Mouse (Mus musculus): ENCODE measurements around the gene Tbc1d10a. TPM values are rescaled to one million over a fixed set of nuclear protein-coding genes. Genes with fewer than 3 reads are reported as not detected.

The Tbc1d10a gene
- 10 to 100 TPM; 29.2 to 32.7 TPM for total RNA-seq (2021)

DNA sequence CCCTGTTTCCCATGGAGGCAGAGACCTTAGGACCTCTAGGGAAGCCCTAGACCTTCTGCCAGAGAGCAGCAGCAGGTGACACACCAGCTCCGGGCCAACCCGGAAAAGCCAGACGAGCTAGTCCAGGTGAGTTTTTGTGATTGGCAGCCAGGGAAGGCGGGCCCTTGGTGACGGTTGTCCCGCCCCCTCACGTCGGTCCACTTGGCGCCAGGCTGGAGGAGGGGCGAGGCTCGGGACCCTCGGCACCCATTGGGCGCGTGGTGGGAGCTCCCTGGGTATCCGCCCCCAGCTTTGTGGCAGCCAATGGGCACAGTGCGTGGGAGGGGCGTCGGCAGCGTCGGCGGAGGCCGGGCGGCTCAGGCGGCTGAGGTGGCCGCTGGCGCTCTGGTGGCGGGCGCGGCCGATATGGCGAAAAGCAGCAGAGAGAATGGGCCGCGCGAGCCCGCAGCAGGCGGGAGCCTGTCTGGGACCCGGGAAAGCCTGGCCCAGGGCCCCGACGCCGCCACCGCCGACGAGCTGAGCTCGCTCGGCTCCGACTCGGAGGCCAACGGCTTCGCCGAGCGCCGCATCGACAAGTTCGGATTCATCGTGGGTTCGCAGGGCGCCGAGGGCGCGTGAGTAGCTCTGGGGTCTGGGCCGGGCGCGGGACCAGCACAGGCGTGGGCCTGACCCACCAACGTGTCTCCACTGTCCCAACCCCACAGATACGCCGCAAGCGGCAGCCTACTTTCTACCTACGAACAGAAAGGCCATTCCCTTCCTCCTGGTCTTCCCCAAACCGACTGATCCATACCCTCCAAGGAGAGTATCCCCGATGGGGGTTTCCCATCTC is at the start of gene Tbc1d10a:
Gene Tbc1d10a, plus strand, starts transcription at position 304 of the 832 bp plus-strand sequence.
- DNase-seq (ENCODE audit: extremely low spot score in 1 of 2, low spot score in 1 of 2), result peak; percentile 93 to 96

- no peak for DNase-seq (ENCODE audit: extremely low spot score in 1 of 2, low spot score in 1 of 2)
Observed at GRCm38 (mm10) chr11:4138964-4139363, 47.6 kb upstream of the Tbc1d10a start.

DNA sequence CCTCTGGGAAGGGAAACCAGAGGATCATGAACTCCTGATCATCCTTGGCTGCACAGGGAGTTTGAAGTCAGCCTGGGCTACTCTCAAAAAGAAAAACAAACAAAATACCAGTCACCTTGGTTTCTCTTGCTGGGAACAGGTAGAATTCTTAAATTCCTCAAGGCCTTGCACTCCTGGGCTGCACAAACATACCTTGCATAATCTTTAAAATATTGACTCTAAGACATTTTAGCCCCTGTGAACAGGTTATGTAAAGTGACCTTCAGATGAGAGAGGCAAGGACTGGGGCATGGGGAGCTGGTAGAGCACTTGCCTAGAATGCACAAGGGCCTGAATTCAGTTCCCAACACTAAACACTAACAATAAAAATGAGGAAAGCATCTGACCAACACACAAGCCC is 45.1 kb upstream of the Tbc1d10a start:
- DNase-seq (ENCODE audit: extremely low spot score in 1 of 2, low spot score in 1 of 2), result no peak

- DNase-seq (ENCODE audit: extremely low spot score in 1 of 2, low spot score in 1 of 2), result no peak
Observed at GRCm38 (mm10) chr11:4142352-4142751, 44.2 kb upstream of the Tbc1d10a start.

DNA sequence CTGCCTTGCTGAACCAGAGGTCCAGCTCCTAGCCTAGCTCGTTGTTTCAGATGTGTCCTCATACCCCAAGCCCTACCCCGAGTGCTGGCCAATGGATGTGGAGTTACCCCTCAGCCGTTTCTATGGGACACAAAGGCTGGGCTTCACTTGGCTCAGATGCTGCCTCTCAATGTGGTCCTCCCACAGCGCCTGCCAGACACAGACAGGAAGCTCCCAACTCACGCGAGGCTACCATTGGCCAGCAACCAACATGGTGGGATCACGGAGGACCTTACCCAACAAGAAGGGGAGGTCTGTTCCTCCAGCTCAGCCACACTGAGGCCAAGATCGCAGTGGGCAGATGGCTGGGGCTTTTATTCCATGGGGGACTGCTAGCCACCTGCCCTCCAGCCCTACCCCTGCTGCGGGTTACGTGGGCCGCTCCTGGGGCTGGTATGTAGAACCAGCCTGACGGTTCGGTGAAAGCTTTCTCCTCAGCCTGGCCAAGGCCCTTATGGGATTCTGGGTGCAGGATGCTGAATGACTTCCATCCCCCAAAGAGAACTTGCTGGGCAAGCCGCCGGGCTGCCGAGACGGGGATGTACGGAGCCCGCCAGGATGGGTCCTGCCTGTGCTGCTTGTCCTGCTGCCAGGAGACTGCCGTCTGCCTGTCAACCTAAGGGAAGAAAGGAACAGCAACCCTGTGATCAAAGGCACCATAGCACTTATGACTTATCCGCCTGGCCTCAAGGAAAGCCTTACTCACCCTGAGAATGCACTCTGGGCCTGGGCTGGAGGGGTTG is 43.1 kb upstream of the Tbc1d10a start:
- DNase-seq (ENCODE audit: extremely low spot score in 1 of 2, low spot score in 1 of 2), result no peak

GRCm38 (mm10) chr11:4146381-4146780 is 40.2 kb upstream of the Tbc1d10a start:
- no peak for DNase-seq (ENCODE audit: extremely low spot score in 1 of 2, low spot score in 1 of 2)

DNA sequence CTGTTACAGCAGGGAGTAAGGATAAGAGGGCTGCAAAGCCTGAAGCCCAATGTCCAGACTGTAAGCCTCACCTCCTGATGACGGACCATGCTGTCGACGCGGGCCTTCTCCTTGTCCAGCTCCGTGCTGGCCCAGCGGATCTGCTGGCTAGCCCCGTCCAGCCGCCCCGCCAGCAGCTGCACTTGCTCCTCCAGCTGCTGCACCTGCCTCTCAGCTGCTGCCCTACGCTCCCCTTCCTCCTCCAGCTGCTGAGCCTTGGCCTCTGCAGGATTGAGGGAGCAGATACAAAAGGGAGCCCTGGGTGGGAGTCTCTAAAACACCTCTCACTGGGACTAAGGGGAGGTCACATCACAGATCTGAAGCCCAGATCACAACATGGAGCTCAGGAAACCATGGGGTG is 39.5 kb upstream of the Tbc1d10a start:
- no peak for DNase-seq (ENCODE audit: extremely low spot score in 1 of 2, low spot score in 1 of 2)

- no peak for DNase-seq (ENCODE audit: extremely low spot score in 1 of 2, low spot score in 1 of 2)
Observed at GRCm38 (mm10) chr11:4148120-4148519, 38.5 kb upstream of the Tbc1d10a start.

DNA sequence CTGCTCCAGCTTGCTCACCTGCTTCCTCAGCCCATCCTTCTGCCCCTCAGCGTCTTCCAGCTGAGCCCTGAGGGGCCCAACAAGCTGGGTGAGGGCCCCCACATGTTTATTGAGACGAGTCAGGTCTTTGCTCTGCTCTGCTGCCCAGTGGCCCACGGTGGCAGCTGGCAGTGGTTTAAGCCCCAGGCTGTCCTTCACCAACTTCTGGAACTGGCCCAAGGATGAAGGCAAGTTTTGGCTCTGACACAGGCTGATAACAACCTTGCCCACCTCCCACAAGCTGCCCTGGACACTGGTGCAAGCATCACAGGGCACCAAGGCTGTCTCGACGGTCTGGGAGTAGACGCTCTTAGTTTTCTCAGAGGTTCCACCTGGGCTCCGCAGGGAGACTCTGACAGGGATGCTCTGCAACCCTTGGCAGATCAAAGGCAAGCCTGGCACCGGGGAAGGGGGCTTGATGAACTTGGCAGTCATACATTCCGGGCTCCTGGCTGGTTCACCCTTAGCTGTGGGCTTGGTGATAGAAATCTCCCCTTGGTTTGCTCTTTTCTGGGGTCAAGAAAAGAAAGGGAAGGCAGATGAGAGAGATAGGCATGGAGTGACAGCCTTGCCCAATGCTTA is 37.9 kb upstream of the Tbc1d10a start:
- no peak for DNase-seq (ENCODE audit: extremely low spot score in 1 of 2, low spot score in 1 of 2)

DNA sequence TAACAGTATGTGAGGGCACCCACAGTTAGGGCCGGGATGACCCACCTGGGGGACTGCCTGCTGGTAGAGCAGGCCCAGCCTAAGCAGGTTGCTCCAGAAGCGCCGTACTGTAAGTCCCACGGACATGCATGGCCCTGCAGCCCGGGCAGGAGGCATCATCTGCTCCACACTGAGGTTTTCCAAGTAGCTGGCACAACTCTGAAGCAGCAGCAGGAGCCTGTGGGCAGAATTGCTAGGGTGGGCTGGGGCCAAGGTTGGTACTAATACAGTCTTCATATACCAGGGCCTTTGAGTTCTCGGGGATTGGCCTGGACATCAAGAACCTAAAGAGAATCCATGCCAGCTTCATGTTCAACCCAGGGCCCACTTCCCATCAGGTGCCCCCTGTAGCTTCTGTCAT is 36.7 kb upstream of the Tbc1d10a start:
- DNase-seq (ENCODE audit: extremely low spot score in 1 of 2, low spot score in 1 of 2), result no peak

GRCm38 (mm10) chr11:4153694-4154093 is 32.9 kb upstream of the Tbc1d10a start:
- no peak for DNase-seq (ENCODE audit: extremely low spot score in 1 of 2, low spot score in 1 of 2)

DNA sequence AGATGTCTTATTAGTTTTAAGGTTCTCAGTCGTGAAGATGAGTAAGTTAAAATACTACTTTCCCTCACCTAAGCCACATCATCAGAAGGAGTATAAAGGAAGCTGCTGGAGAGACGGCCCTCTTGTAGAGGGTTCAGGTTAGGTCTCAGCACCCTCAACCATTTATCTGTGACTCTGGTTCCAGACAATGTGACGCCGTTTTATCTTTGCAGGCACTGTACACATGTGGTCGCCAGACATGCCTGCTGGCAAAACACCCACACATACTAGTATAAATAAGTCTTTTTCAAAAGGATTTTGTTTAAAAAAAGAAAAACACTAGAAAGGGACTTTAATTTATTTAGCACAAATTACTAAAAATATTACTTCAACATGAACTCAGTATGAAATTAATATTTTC is 30.9 kb upstream of the Tbc1d10a start:
- no peak for DNase-seq (ENCODE audit: extremely low spot score in 1 of 2, low spot score in 1 of 2)

DNA sequence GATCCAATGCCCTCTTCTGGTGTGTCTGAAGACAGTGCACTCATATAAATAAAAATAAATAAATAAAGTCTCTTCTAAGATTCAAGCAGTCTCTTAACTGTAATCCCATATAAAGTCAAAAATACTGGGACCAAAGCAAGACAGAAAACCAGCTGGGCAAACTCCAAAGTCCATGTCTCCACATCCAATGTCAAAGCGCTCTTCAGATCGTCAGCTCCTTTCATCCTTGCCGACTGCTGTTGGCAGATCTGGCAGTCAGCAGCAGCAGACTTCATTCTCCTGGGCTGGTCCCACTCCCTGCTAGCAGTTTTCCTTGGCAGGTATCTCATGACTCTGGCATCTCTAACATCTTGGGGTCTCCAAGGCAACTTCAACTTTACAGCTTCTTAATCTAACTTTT is 27.9 kb upstream of the Tbc1d10a start:
- DNase-seq (ENCODE audit: extremely low spot score in 1 of 2, low spot score in 1 of 2), result no peak

- DNase-seq (ENCODE audit: extremely low spot score in 1 of 2, low spot score in 1 of 2), result peak; percentile 86 to 87
Observed at GRCm38 (mm10) chr11:4159808-4160708, 26.5 kb upstream of the Tbc1d10a start, which contains the start of the genes Ccdc157 and Sf3a1. Ccdc157 (minus strand) TSS chr11:4160293. Sf3a1 (plus strand) TSS chr11:4160350.

DNA sequence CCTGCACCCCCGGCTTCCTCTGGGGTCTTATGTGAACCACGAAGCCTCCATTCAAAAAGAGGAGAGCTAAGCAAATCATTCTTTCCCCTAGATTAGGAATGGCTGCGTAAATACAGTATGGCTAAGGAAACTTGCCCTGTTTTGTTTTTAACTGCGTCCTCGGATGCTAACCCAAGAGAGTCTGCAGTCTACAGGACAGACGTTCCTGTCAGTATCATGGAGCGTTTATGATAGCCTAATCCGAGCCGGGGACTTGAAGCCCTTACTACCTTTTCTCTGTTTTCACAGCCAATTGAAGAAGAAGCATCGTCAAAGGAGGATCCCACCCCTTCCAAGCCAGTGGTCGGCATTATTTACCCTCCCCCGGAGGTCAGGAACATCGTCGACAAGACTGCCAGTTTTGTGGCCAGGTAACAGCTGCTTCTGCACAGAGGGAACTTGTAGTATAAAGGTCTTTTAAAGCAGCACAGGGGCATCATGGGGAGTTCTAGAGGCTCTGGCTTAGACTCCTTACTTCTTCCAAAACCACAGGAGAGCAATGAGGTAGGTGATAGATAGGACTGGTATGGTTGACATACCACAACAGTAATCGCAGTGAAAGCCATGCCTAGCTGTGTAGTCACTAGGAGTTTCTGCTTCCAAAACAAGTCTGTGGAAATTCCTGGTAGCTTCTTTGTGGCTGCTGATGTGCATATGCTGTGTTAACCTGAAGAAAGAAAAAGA is 25.7 kb upstream of the Tbc1d10a start:
- no peak for DNase-seq (ENCODE audit: extremely low spot score in 1 of 2, low spot score in 1 of 2)

DNA sequence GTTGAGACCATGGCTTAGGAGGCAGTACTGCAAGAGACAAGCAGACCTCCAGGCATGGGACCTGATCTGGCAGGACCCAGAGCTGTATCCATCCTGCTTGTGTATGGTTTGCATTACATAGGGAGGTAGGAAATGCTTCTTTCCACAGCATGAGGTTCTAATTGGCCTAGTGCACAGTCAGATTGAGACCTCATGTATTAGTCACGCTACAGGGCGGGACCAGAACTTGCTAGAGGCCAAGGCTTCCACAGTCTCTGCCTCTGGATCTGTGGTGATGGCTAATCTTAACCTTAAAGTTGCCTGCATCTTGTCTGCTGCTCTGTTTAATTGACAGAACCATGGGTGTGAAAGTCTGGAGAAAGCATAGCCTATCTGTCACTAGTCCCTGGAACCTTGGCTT is 21.9 kb upstream of the Tbc1d10a start:
- DNase-seq (ENCODE audit: extremely low spot score in 1 of 2, low spot score in 1 of 2), result no peak

GRCm38 (mm10) chr11:4166467-4167090 is 20.0 kb upstream of the Tbc1d10a start:
- DNase-seq (ENCODE audit: extremely low spot score in 1 of 2, low spot score in 1 of 2), result no peak

- peak in 1 of 2 experiments; percentile 45 for DNase-seq (ENCODE audit: extremely low spot score in 1 of 2, low spot score in 1 of 2)
Observed at GRCm38 (mm10) chr11:4174586-4174985, 12.0 kb upstream of the Tbc1d10a start.

GRCm38 (mm10) chr11:4177716-4178115 is 8.9 kb upstream of the Tbc1d10a start:
- DNase-seq (ENCODE audit: extremely low spot score in 1 of 2, low spot score in 1 of 2), result no peak

Data from layer of hippocampus, postnatal 25 days (tissue).